Mouse (Mus musculus) intestine, embryonic 15.5 days (tissue): Measurements from ENCODE around the gene Gfod1. TPM values are rescaled to one million over a fixed set of nuclear protein-coding genes. Genes with fewer than 3 reads are reported as not detected.

Experiments used
- ATAC-seq: fragments of 200-750 bp; cut with Nextera tagmentation; 2 replicates; pipeline ENCODE4 v1.8.0; 2017; ENCODE audit warnings: moderate TSS enrichment, moderate library complexity
- H3K27ac ChIP-seq: fragments of 300-500 bp; sonication (generic); 2 replicates; pipeline ENCODE4 v1.5.1; 2015; ENCODE audit warnings: mild to moderate bottlenecking, inconsistent platforms
- H3K27me3 ChIP-seq: fragments of 300-500 bp; sonication (generic); replicated peaks from 2 replicates; pipeline ENCODE4 v1.6.1; 2015; ENCODE audit warnings: inconsistent platforms
- H3K36me3 ChIP-seq: fragments of 300-500 bp; sonication (generic); 2 replicates; pipeline ENCODE4 v1.6.1; 2015; ENCODE audit warnings: inconsistent platforms
- H3K4me1 ChIP-seq: fragments of 300-500 bp; sonication (generic); replicated peaks from 2 replicates; pipeline ENCODE4 v1.6.1; 2015; ENCODE audit warnings: inconsistent platforms
- H3K4me2 ChIP-seq: fragments of 300-500 bp; sonication (generic); replicated peaks from 2 replicates; pipeline ENCODE4 v1.6.1; 2015; ENCODE audit warnings: mild to moderate bottlenecking, inconsistent platforms
- H3K4me3 ChIP-seq: fragments of 300-500 bp; sonication (generic); replicated peaks from 2 replicates; pipeline ENCODE4 v1.5.1; 2015; ENCODE audit warnings: inconsistent platforms
- H3K9ac ChIP-seq: fragments of 300-500 bp; sonication (generic); 2 replicates; pipeline ENCODE4 v1.6.1; 2015; ENCODE audit warnings: inconsistent platforms
- H3K9me3 ChIP-seq: fragments of 300-500 bp; sonication (generic); 2 replicates; pipeline ENCODE4 v1.6.1; 2016; ENCODE audit warnings: inconsistent platforms
- WGBS: fragments of 180-500 bp; shearing (Covaris S2); methylation state at CpG from one replicate; pipeline ENCODE4 v1.1.7; 2015; 5-methylcytosine and 5-hydroxymethylcytosine counted together
- polyA plus RNA-seq: library from polyadenylated mRNA; unstranded; fragments of >200 nt; fragmentation: Nextera tagmentation; extraction: Ambion mirVana; gene quantifications from 2 replicates; pipeline ENCODE4 v1.2.1, GENCODE M21; 2015

Gene Gfod1
- polyA plus RNA-seq, 1 experiment from 2014 or later, result 0.33 TPM

DNA sequence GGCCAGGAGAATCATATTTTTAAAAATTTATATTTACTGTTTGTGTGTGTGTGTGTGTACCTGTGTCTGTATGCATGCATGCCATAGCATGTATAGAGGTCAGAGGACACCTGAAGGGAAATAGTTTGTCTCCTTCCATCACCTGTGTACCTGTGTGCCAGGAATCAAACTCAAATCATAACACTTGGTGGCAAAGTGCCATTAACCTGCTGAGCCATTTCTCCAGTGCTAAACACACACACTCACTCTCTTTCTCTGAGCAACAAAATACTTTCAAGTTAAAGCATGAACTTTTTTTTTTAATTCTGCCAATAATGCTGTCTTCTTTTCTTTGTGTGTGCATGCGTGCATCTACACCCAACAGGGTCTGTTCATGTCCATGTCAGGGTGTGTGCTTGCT lies 83.3 kb downstream of the Gfod1 start:
- 93% methylated on average over 1 of the region's 1 CpGs for WGBS
- Histone ChIP-seq H3K9me3 (no peaks in the 10 kb centered on the region), H3K4me3 (no peak overlapping the region), H3K4me1 (no peaks in the 10 kb centered on the region), H3K27me3 (no peaks in the 10 kb centered on the region), H3K27ac (no peak overlapping the region), H3K36me3 (no peaks in the 10 kb centered on the region), H3K9ac (no peak overlapping the region), H3K4me2 (no peak overlapping the region)
- ATAC-seq, result no peak

DNA sequence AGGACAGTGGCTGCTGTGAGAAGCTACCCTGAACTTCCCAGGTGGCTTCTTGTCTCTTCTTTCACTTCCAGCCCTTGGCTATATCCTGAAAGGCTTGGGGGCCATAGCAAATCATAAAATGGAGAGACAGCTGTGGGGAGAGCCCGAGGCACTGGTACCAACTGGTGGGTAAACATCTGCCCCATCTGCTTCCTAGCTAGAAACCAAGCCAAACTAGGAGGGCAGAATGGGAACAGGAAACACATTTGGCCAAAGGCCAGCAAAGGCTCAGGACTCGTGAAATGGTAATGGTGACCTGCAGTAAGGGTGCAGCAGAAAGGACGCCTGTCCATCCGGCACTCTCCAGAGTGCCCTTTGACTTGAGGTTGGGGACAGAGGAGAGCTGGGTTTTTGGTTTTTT lies 85.2 kb downstream of the Gfod1 start:
- Histone ChIP-seq H3K4me3 (no peak overlapping the region), H3K36me3 (no peaks in the 10 kb centered on the region), H3K4me1 (0 out of 2 replicates have a peak, but pooled peaks cover 2% of the 10 kb centered on the region), H3K9me3 (no peaks in the 10 kb centered on the region), H3K4me2 (no peak overlapping the region), H3K27ac (no peak overlapping the region), H3K27me3 (no peaks in the 10 kb centered on the region), H3K9ac (no peak overlapping the region)
- WGBS, result 57% methylated on average over 4 of the region's 4 CpGs
- ATAC-seq, result no peak

DNA sequence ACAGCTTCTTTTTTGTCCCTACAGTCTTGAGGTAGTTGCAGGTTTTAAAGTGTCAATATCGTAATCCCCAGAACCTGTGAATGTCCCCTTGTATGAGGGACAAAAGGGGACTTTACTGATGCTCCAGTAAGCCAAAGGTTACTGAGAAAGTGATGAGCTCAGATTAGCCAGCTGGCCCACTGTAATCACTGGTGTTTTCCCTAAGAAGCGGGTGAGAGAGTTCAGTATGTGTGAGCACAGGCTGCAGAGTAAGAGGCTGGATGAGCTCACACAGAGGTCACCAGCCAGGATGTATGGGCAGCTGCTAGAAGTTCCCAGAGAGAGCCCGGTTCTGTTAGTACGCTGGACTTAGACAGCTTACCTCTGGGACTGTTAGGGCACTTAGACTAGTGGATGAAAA lies 85.7 kb downstream of the Gfod1 start:
- WGBS, result 60% methylated on average over 4 of the region's 4 CpGs
- 0 out of 2 replicates have a peak, but pooled peaks cover 2% of the 10 kb centered on the region for H3K4me1 ChIP-seq
- no peak overlapping the region for H3K4me2 ChIP-seq
- H3K4me3 ChIP-seq, result no peak overlapping the region
- no peak overlapping the region for H3K27ac ChIP-seq
- no peaks in the 10 kb centered on the region for H3K27me3 ChIP-seq
- H3K36me3 ChIP-seq, result no peaks in the 10 kb centered on the region
- H3K9me3 ChIP-seq, result no peaks in the 10 kb centered on the region
- ATAC-seq, result no peak
- no peak overlapping the region for H3K9ac ChIP-seq

- no peak for ATAC-seq
- Histone ChIP-seq H3K27me3 (no peaks in the 10 kb centered on the region), H3K4me2 (no peak overlapping the region), H3K4me3 (no peak overlapping the region), H3K27ac (no peak overlapping the region), H3K4me1 (0 out of 2 replicates have a peak, but pooled peaks cover 2% of the 10 kb centered on the region), H3K36me3 (no peaks in the 10 kb centered on the region), H3K9ac (no peak overlapping the region), H3K9me3 (no peaks in the 10 kb centered on the region)
- WGBS, result 74% methylated on average over 4 of the region's 4 CpGs
These were observed 86.3 kb downstream of the Gfod1 start for GRCm38 (mm10) chr13:43217686-43218085.

GRCm38 (mm10) chr13:43217059-43217458 lies 86.9 kb downstream of the Gfod1 start:
- Histone ChIP-seq H3K27ac (no peak overlapping the region), H3K9me3 (no peaks in the 10 kb centered on the region), H3K27me3 (no peaks in the 10 kb centered on the region), H3K9ac (no peak overlapping the region), H3K4me2 (no peak overlapping the region), H3K4me1 (0 out of 2 replicates have a peak, but pooled peaks cover 5% of the 10 kb centered on the region), H3K4me3 (no peak overlapping the region), H3K36me3 (no peaks in the 10 kb centered on the region)
- no peak for ATAC-seq
- 72% methylated on average over 8 of the region's 8 CpGs for WGBS

- Histone ChIP-seq H3K27ac (no peak overlapping the region), H3K27me3 (no peaks in the 10 kb centered on the region), H3K9ac (no peak overlapping the region), H3K4me1 (0 out of 2 replicates have a peak, but pooled peaks cover 5% of the 10 kb centered on the region), H3K36me3 (no peaks in the 10 kb centered on the region), H3K4me3 (no peak overlapping the region), H3K4me2 (no peak overlapping the region), H3K9me3 (no peaks in the 10 kb centered on the region)
- 69% methylated on average over 9 of the region's 9 CpGs for WGBS
- ATAC-seq, result no peak
These were observed 87.8 kb downstream of the Gfod1 start for GRCm38 (mm10) chr13:43215994-43216706.

- H3K9ac ChIP-seq, result no peak overlapping the region
- H3K36me3 ChIP-seq, result no peaks in the 10 kb centered on the region
- H3K27me3 ChIP-seq, result no peaks in the 10 kb centered on the region
- no peak overlapping the region for H3K4me3 ChIP-seq
- H3K9me3 ChIP-seq, result no peaks in the 10 kb centered on the region
- H3K4me1 ChIP-seq, result 0 out of 2 replicates have a peak, but pooled peaks cover 5% of the 10 kb centered on the region
- WGBS, result 20% methylated on average over 19 of the region's 19 CpGs
- 0 out of 2 replicates have a peak overlapping the region, but pooled peaks have one; percentile 35 for H3K4me2 ChIP-seq
- H3K27ac ChIP-seq, result no peak overlapping the region
- ATAC-seq, result peak; percentile 85
These were observed 88.6 kb downstream of the Gfod1 start for GRCm38 (mm10) chr13:43215144-43215993.

GRCm38 (mm10) chr13:43212338-43212737 lies 91.6 kb downstream of the Gfod1 start:
- WGBS, result 43% methylated on average over 7 of the region's 7 CpGs
- H3K9me3 ChIP-seq, result no peaks in the 10 kb centered on the region
- H3K9ac ChIP-seq, result no peak overlapping the region
- no peak overlapping the region for H3K4me2 ChIP-seq
- 0 out of 2 replicates have a peak, but pooled peaks cover 5% of the 10 kb centered on the region for H3K4me1 ChIP-seq
- no peaks in the 10 kb centered on the region for H3K27me3 ChIP-seq
- no peaks in the 10 kb centered on the region for H3K36me3 ChIP-seq
- no peak overlapping the region for H3K27ac ChIP-seq
- no peak for ATAC-seq
- H3K4me3 ChIP-seq, result no peak overlapping the region

GRCm38 (mm10) chr13:43210956-43211355 lies 93.0 kb downstream of the Gfod1 start:
- no peaks in the 10 kb centered on the region for H3K9me3 ChIP-seq
- no peak overlapping the region for H3K4me2 ChIP-seq
- 79% methylated on average over 5 of the region's 5 CpGs for WGBS
- no peak overlapping the region for H3K9ac ChIP-seq
- H3K27ac ChIP-seq, result no peak overlapping the region
- 0 out of 2 replicates have a peak, but pooled peaks cover 5% of the 10 kb centered on the region for H3K4me1 ChIP-seq
- H3K36me3 ChIP-seq, result no peaks in the 10 kb centered on the region
- H3K4me3 ChIP-seq, result no peak overlapping the region
- H3K27me3 ChIP-seq, result no peaks in the 10 kb centered on the region
- ATAC-seq, result no peak

GRCm38 (mm10) chr13:43209560-43209959 lies 94.4 kb downstream of the Gfod1 start:
- Histone ChIP-seq H3K27me3 (no peaks in the 10 kb centered on the region), H3K9me3 (no peaks in the 10 kb centered on the region), H3K27ac (no peak overlapping the region), H3K36me3 (no peaks in the 10 kb centered on the region), H3K9ac (no peak overlapping the region), H3K4me1 (0 out of 2 replicates have a peak, but pooled peaks cover 3% of the 10 kb centered on the region), H3K4me3 (no peak overlapping the region), H3K4me2 (no peak overlapping the region)
- no peak for ATAC-seq
- 82% methylated on average over 5 of the region's 5 CpGs for WGBS

DNA sequence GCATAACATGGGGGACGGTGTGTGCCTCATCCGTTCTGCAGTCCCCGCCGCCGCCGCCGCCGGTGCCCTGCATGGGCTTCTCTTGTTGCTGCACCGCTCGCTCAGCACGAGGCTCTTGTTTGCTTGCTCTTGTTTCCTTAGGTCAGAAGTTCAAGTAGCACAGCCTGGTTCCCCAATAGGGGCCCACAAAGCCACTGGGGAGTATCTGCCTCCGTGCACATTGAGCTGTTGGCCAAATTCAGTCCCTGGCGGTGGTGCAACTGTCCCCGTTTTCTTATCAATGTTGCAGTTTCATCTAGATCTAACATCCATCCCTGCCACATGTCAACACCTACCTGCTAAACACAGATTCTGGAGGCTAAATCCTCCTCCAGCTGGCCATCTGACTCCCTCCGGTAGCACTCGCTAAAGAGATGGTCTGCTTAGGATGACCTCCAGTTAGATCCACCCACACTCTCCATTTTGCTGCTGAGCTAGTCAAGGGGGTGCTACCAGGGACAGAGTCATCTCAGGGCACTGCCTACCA lies 95.0 kb downstream of the Gfod1 start:
- no peak overlapping the region for H3K9ac ChIP-seq
- H3K9me3 ChIP-seq, result no peaks in the 10 kb centered on the region
- H3K4me3 ChIP-seq, result no peak overlapping the region
- H3K27me3 ChIP-seq, result no peaks in the 10 kb centered on the region
- no peak for ATAC-seq
- no peak overlapping the region for H3K4me2 ChIP-seq
- H3K27ac ChIP-seq, result no peak overlapping the region
- H3K4me1 ChIP-seq, result 0 out of 2 replicates have a peak, but pooled peaks cover 3% of the 10 kb centered on the region
- H3K36me3 ChIP-seq, result no peaks in the 10 kb centered on the region
- 50% methylated on average over 16 of the region's 16 CpGs for WGBS

GRCm38 (mm10) chr13:43206118-43206683 lies 97.8 kb downstream of the Gfod1 start:
- no peak overlapping the region for H3K4me3 ChIP-seq
- no peaks in the 10 kb centered on the region for H3K4me1 ChIP-seq
- no peaks in the 10 kb centered on the region for H3K9me3 ChIP-seq
- H3K27ac ChIP-seq, result no peak overlapping the region
- H3K27me3 ChIP-seq, result no peaks in the 10 kb centered on the region
- H3K36me3 ChIP-seq, result no peaks in the 10 kb centered on the region
- no peak overlapping the region for H3K4me2 ChIP-seq
- no peak overlapping the region for H3K9ac ChIP-seq
- no peak for ATAC-seq
- WGBS, result 90% methylated on average over 12 of the region's 12 CpGs
